Comparison of ENCODE assay signal across 13 mouse cellular contexts in the genomic region with DNA sequence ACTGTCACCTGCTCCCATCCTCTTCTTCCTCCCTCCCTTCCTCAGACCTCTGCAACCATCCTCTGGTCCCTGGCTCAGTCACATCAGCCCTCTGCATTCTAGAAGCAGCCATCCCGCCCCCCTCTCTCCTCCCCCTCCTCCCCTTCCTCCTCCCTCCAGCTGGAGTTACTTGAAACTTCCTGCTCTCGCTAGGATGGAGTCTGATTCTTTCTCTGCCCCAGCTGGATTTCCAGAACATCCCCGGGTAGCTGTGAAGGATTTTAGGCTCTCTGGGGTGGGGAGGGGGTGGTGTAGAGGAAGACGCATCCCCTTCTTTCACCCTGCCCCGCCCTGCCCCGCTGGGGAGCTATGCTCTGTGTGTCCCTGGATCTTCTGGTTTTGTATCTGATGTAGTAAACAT. TPM values are rescaled to one million over a fixed set of nuclear protein-coding genes. Genes with fewer than 3 reads are reported as not detected.
DNase-seq lines count a peak whose midpoint lies in the region; ATAC-seq and TF ChIP-seq lines count a peak whose summit lies in the region.
"Had no signal": no experiment of that assay in that cellular context is flagged by ENCODE, and none has a peak within 500 bp of the region (broad histone marks: within the 10 kb centered on the region; RNA-seq: fewer than 3 reads in every experiment).

No protein-coding gene starts in this region.

- H3K4me1 ChIP-seq in forebrain, embryonic 10.5 days: peaks cover 16% of the 10 kb centered on the region
- no peaks in the 10 kb centered on the region for H3K4me1 ChIP-seq in forebrain, embryonic 15.5 days
- H3K4me1 ChIP-seq in embryonic facial prominence, embryonic 11.5 days (ENCODE audit: control insufficient read depth, insufficient read depth, low read length): peaks cover 7% of the 10 kb centered on the region; the same call in 1 of the 2 replicates
- H3K4me1 ChIP-seq in limb, embryonic 14.5 days (ENCODE audit: control insufficient read depth, insufficient read depth, low read length): peaks cover 8% of the 10 kb centered on the region
- no peaks in the 10 kb centered on the region for H3K4me1 ChIP-seq in midbrain, embryonic 11.5 days (ENCODE audit: control insufficient read depth, insufficient read depth, low read length)
- H3K4me1 ChIP-seq: forebrain, embryonic 13.5 days had no signal

- no peak overlapping the region for H3K9ac ChIP-seq in forebrain, embryonic 15.5 days (replicated peaks)
- peak overlapping the region; percentile 14; the same call in 1 of the 2 replicates for H3K9ac ChIP-seq in embryonic facial prominence, embryonic 11.5 days (replicated peaks; ENCODE audit: low read length)
- 0 out of 2 replicates have a peak overlapping the region, but pooled peaks have one; percentile 5 for H3K9ac ChIP-seq in limb, embryonic 14.5 days (ENCODE audit: low read depth, low read length, severe bottlenecking)
- no peak overlapping the region for H3K9ac ChIP-seq in midbrain, embryonic 11.5 days (ENCODE audit: low read length)
- H3K9ac ChIP-seq: heart, embryonic 12.5 days; hindbrain, embryonic 12.5 days had no signal

- no peaks in the 10 kb centered on the region for H3K36me3 ChIP-seq in forebrain, embryonic 10.5 days (replicated peaks)
- H3K36me3 ChIP-seq in forebrain, embryonic 15.5 days: peaks cover 14% of the 10 kb centered on the region; the same call in 1 of the 2 replicates
- H3K36me3 ChIP-seq in embryonic facial prominence, embryonic 11.5 days (replicated peaks; ENCODE audit: control insufficient read depth, insufficient read depth, low read depth, low read length): no peaks in the 10 kb centered on the region
- H3K36me3 ChIP-seq in limb, embryonic 14.5 days (ENCODE audit: control insufficient read depth, insufficient read depth, low read length): no peaks in the 10 kb centered on the region
- H3K36me3 ChIP-seq in midbrain, embryonic 11.5 days (ENCODE audit: control insufficient read depth, insufficient read depth, low read length): no peaks in the 10 kb centered on the region
- H3K36me3 ChIP-seq: heart, embryonic 12.5 days had no signal

- TF ChIP-seq POLR2A in limb, embryonic 14.5 days (IDR thresholded peaks at IDR 0.05; ENCODE audit: borderline replicate concordance, extremely low read depth, insufficient read depth, insufficient read length): no peak

- H3K27me3 ChIP-seq in forebrain, embryonic 10.5 days (ENCODE audit: poor library complexity, severe bottlenecking): no peaks in the 10 kb centered on the region
- H3K27me3 ChIP-seq in forebrain, embryonic 15.5 days: no peaks in the 10 kb centered on the region
- no peaks in the 10 kb centered on the region for H3K27me3 ChIP-seq in embryonic facial prominence, embryonic 11.5 days (ENCODE audit: control insufficient read depth, insufficient read depth, low read length)
- H3K27me3 ChIP-seq in limb, embryonic 14.5 days (ENCODE audit: control insufficient read depth, insufficient read depth, low read length): no peaks in the 10 kb centered on the region
- H3K27me3 ChIP-seq in midbrain, embryonic 11.5 days (ENCODE audit: control insufficient read depth, insufficient read depth, low read length): no peaks in the 10 kb centered on the region
- H3K27me3 ChIP-seq: forebrain, embryonic 13.5 days; hindbrain, embryonic 12.5 days had no signal

- H3K27ac ChIP-seq in forebrain, embryonic 10.5 days: peak overlapping the region; percentile 64
- no peak overlapping the region for H3K27ac ChIP-seq in forebrain, embryonic 15.5 days (replicated peaks)
- no peak overlapping the region for H3K27ac ChIP-seq in embryonic facial prominence, embryonic 11.5 days (replicated peaks; ENCODE audit: low read depth, low read length)
- H3K27ac ChIP-seq in limb, embryonic 14.5 days (replicated peaks; ENCODE audit: low read depth, low read length): no peak overlapping the region
- no peak overlapping the region for H3K27ac ChIP-seq in midbrain, embryonic 11.5 days (ENCODE audit: low read depth, low read length)
- H3K27ac ChIP-seq: forebrain, embryonic 13.5 days; hindbrain, embryonic 12.5 days had no signal

- H3K9me3 ChIP-seq in forebrain, embryonic 10.5 days: no peaks in the 10 kb centered on the region
- H3K9me3 ChIP-seq in forebrain, embryonic 15.5 days: no peaks in the 10 kb centered on the region
- H3K9me3 ChIP-seq in embryonic facial prominence, embryonic 11.5 days (replicated peaks; ENCODE audit: control insufficient read depth, low read length): no peaks in the 10 kb centered on the region
- H3K9me3 ChIP-seq in limb, embryonic 14.5 days (ENCODE audit: control insufficient read depth, low read length): no peaks in the 10 kb centered on the region
- no peaks in the 10 kb centered on the region for H3K9me3 ChIP-seq in midbrain, embryonic 11.5 days (ENCODE audit: control insufficient read depth, low read length)
- H3K9me3 ChIP-seq: forebrain, embryonic 13.5 days; heart, embryonic 12.5 days; hindbrain, embryonic 12.5 days had no signal

- no peak for DNase-seq in forebrain, embryonic 10.5 days (ENCODE audit: extremely low spot score, low spot score)
- DNase-seq in kidney, postnatal 4 days: peak; percentile 27 to 50
- no peak for DNase-seq in kidney, postnatal 25 days
- DNase-seq in embryonic facial prominence, embryonic 11.5 days (ENCODE audit: low spot score): peak; percentile 64
- DNase-seq in limb, embryonic 14.5 days (ENCODE audit: low spot score): peak; percentile 21
- no peak for DNase-seq in midbrain, embryonic 11.5 days (ENCODE audit: low spot score, missing footprints)
- DNase-seq: gastrocnemius, postnatal 10 days; spleen, adult 18-20 months had no signal

- WGBS in forebrain, embryonic 10.5 days: 29% methylated on average over 6 of the region's 6 CpGs
- WGBS in forebrain, embryonic 15.5 days: 30% methylated on average over 6 of the region's 6 CpGs
- WGBS in embryonic facial prominence, embryonic 11.5 days: 25% methylated on average over 6 of the region's 6 CpGs
- 17% methylated on average over 6 of the region's 6 CpGs for WGBS in limb, embryonic 14.5 days
- 21% methylated on average over 6 of the region's 6 CpGs for WGBS in midbrain, embryonic 11.5 days

- no peak overlapping the region for H3K4me3 ChIP-seq in forebrain, embryonic 10.5 days
- H3K4me3 ChIP-seq in forebrain, embryonic 15.5 days: no peak overlapping the region
- no peak overlapping the region for H3K4me3 ChIP-seq in embryonic facial prominence, embryonic 11.5 days (ENCODE audit: low read depth, low read length)
- no peak overlapping the region for H3K4me3 ChIP-seq in limb, embryonic 14.5 days (replicated peaks; ENCODE audit: low read length)
- H3K4me3 ChIP-seq in midbrain, embryonic 11.5 days (ENCODE audit: low read depth, low read length): no peak overlapping the region
- H3K4me3 ChIP-seq: forebrain, embryonic 13.5 days; heart, embryonic 12.5 days; hindbrain, embryonic 12.5 days had no signal

- no peak overlapping the region for H3K4me2 ChIP-seq in forebrain, embryonic 15.5 days (replicated peaks)
- H3K4me2 ChIP-seq in embryonic facial prominence, embryonic 11.5 days (ENCODE audit: low read depth, low read length): no peak overlapping the region
- no peak overlapping the region; the same call in 1 of the 2 replicates for H3K4me2 ChIP-seq in limb, embryonic 14.5 days (replicated peaks; ENCODE audit: low read depth, low read length, severe bottlenecking)
- no peak overlapping the region for H3K4me2 ChIP-seq in midbrain, embryonic 11.5 days
- H3K4me2 ChIP-seq: forebrain, embryonic 13.5 days; heart, embryonic 12.5 days; hindbrain, embryonic 12.5 days had no signal

- ATAC-seq in forebrain, embryonic 15.5 days (replicated peaks): no peak
- ATAC-seq in embryonic facial prominence, embryonic 11.5 days (replicated peaks; ENCODE audit: insufficient number of reproducible peaks, low FRiP score, low TSS enrichment, low read depth): no peak
- ATAC-seq in limb, embryonic 14.5 days (ENCODE audit: low FRiP score, low read depth): peak; percentile 28; the same call in 1 of the 2 replicates
- ATAC-seq in midbrain, embryonic 11.5 days (ENCODE audit: low FRiP score): no peak
- no peak for ATAC-seq in erythroblast, adult 5-6 weeks (replicated peaks; ENCODE audit: low FRiP score, poor library complexity, severe bottlenecking)
- ATAC-seq: forebrain, embryonic 13.5 days had no signal

RNA-seq across cellular contexts. Expression of gene Spock2, which starts 27.5 kb away (rescaled TPM):
- polyA plus RNA-seq in forebrain, embryonic 10.5 days (2016; fragmentation: Nextera tagmentation; extraction: Ambion mirVana): 3.2 and 3.5 TPM in 2 replicates
- 48.1 and 49.0 TPM in 2 replicates for polyA plus RNA-seq in forebrain, embryonic 15.5 days (2015; fragmentation: Nextera tagmentation; extraction: Ambion mirVana)
- polyA plus RNA-seq in embryonic facial prominence, embryonic 11.5 days (2014; fragmentation: Nextera tagmentation; extraction: Ambion mirVana): 4.8 and 7.4 TPM in 2 replicates
- polyA plus RNA-seq in limb, embryonic 14.5 days (2012; rRNA removed): 17.4 and 17.7 TPM in 2 replicates
- 7.3 and 7.6 TPM in 2 replicates for polyA plus RNA-seq in limb, embryonic 14.5 days (2014; fragmentation: Nextera tagmentation; extraction: Ambion mirVana)
- polyA plus RNA-seq in midbrain, embryonic 11.5 days (2014; fragmentation: Nextera tagmentation; extraction: Ambion mirVana): 11.2 and 12.2 TPM in 2 replicates
- not detected in 2 replicates for total RNA-seq in erythroblast, adult 5-6 weeks (2015; ENCODE audit: low replicate concordance)
- total RNA-seq in erythroblast, adult 5-6 weeks (2017; ENCODE audit: low replicate concordance): not detected in 2 replicates

Comparison
In these comparisons a context has a peak if more than half of its experiments do, and no peak if none do; other contexts are left out.
1. DNase-seq: peak in kidney, postnatal 4 days (2 of 2), embryonic facial prominence, embryonic 11.5 days (single experiment) and limb, embryonic 14.5 days (single experiment); none in forebrain, embryonic 10.5 days (single experiment), kidney, postnatal 25 days (0 of 2) and midbrain, embryonic 11.5 days (single experiment).
2. H3K9ac ChIP-seq: peak in embryonic facial prominence, embryonic 11.5 days (single experiment) and limb, embryonic 14.5 days (single experiment); none in forebrain, embryonic 15.5 days (single experiment) and midbrain, embryonic 11.5 days (single experiment).